Mouse (Mus musculus): ENCODE results near the gene Socs7.

Socs7 gene

GRCm38 (mm10) chr11:97343175-97343574 is 19.2 kb upstream of the Socs7 start:
- DNase-seq (ENCODE audit: low read depth, low spot score), result no peak

DNA sequence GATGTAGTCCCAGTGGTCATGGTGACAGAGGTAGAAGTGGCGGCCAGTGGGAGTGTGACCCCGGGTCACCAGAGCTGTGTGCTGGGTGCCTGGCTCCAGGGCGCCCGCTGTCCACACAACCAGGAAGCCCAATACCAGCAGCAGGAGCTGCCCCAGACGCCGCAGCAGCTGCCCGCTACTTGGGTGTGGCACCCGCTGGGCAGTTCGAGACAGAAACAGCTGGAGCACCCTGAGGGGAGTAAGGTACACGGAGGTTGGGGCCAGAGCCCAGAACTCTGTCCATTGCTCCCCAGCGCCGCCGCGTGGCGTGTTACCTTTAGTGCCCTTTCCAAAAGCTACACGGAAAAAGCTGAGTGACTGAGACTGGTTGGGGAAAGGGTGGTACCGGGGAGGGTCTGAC is 18.7 kb upstream of the Socs7 start:
- DNase-seq (ENCODE audit: low read depth, low spot score), result peak; percentile 31

GRCm38 (mm10) chr11:97345446-97345845 is 16.9 kb upstream of the Socs7 start:
- DNase-seq (ENCODE audit: low read depth, low spot score), result no peak

DNA sequence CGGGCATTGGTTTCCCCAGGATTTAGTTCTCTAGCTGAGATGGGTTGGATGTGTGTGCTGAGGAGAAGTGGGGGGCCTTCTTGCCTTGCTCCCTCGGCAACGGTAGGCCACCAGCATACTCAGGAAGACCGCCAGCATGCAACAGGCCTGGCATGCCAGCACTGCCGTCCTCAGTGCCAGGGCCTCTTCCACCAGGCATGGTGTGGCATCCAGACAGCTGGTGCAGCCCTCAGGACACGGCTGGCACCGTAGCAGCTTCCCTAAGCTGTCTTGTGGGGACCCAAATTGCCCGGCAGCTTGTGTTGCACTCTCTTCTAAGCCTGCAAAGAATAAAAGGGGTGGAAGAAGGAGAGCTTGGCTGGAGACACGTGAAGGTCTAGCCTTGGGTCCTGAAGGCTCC is 16.0 kb upstream of the Socs7 start:
- no peak for DNase-seq (ENCODE audit: low read depth, low spot score)

- DNase-seq (ENCODE audit: low read depth, low spot score), result no peak
Observed at GRCm38 (mm10) chr11:97347291-97347690, 15.1 kb upstream of the Socs7 start.

DNA sequence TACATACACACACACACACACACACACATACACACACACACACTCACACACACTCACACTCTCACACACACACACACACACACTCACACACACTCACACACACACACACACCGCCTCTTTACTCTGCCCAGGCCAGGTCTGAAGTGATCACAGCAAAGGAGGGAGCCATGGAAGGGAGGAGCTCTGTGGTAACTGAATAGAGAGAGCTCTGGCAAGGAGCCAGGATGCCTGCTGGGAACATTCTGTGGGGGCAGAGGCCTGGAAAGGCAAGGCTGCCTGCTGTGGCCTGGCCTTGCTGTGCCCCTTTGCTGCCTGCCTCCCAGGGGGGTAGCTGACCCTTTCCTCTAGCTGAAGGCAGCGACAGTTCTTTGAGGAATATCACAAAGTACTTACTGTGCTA is 12.3 kb upstream of the Socs7 start:
- peak; percentile 63 for DNase-seq (ENCODE audit: low read depth, low spot score)

DNA sequence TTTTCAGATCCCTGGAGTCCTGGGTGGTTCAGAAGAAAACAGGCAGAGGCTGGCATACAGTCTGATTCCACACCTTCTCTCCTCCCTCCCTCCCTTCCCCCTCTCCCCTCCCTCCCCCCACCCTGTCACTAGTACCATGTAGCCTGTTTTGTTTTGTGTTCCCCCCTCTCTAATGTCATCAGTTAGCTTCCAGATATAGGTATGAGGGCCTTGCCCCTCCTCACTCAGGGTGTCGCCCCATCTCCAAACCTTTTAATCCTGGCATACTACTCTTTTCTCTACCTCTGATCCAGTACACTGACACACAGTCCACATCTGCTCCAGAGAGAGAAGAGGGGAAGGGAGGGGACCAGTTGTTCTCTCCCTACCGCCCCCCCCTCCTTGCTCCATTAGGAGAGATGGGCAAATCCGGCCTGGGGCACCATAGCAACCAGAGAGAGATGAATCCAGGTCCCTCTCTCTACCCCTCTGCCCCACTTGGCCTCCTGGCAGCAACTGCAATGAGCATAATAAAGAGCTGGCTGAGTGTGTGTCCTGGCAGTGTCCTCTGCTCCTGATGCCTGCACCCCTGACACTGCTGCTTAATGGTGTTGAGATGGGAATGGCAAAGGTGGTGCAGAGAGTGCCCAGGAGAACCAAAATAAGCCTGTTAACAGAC is 10.2 kb upstream of the Socs7 start, which contains the start of gene Gpr179:
Gene Gpr179, minus strand, starts transcription at position 51 of the 658 bp plus-strand sequence.
- no peak for DNase-seq (ENCODE audit: low read depth, low spot score)

GRCm38 (mm10) chr11:97352935-97353597 is 9.3 kb upstream of the Socs7 start:
- no peak for DNase-seq (ENCODE audit: low read depth, low spot score)

DNA sequence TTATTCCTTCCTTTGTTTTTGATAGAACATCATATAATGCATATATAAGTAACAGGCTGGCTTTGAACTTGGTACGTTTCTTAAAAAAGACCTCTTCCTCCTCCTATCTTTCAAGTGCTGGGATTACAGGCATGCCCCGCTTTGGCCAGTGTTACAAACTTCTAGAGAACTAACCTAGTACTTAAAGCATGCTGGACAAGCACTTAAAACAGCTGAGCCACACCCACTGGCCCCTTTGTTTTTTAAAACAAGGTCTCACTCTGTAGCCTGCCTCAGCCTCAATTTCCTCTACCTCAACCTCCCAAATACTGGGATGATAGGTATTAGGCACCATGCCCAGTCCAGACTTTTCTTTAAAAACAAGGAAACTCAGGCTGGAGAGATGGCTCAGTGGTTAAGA is 7.7 kb upstream of the Socs7 start:
- DNase-seq (ENCODE audit: low read depth, low spot score), result no peak

DNA sequence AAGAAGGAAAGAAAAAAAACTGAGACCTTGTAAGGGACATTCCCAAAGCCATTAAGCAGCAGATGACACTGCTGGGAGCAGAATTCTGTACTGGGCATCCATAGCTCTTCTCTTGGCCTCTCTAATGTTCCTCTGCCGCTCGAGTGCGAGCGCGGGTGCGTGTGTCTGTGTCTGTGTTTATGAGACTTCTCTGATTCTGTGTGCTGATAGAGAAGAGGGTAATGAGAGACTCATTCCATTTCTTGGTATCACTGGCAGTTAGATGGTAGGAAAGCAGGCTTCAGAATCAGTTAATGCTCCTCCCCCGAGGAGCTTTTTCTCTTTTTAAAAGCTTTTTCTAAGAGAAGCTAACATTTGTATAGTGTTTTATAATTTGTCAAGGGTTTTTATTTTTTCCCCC is 7.1 kb upstream of the Socs7 start:
- DNase-seq (ENCODE audit: low read depth, low spot score), result no peak

- DNase-seq (ENCODE audit: low read depth, low spot score), result peak; percentile 69
Observed at GRCm38 (mm10) chr11:97357663-97358062, 4.7 kb upstream of the Socs7 start.

DNA sequence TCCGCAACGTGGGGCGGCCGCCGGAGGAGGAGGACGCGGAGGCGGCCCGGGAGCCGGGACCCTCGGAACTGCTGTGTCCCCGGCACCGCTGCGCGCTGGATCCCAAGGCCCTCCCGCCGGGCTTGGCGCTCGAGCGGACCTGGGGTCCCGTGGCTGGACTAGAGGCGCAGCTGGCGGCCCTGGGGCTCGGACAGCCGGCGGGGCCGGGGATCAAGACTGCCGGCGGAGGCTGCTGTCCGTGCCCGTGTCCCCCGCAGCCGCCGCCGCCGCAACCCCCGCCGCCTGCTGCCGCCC is 245 bp downstream of the Socs7 start:
- peak; percentile 23 for DNase-seq (ENCODE audit: low read depth, low spot score)

GRCm38 (mm10) chr11:97362943-97363643 is 742 bp downstream of the Socs7 start:
- peak; percentile 7 for DNase-seq (ENCODE audit: low read depth, low spot score)

DNA sequence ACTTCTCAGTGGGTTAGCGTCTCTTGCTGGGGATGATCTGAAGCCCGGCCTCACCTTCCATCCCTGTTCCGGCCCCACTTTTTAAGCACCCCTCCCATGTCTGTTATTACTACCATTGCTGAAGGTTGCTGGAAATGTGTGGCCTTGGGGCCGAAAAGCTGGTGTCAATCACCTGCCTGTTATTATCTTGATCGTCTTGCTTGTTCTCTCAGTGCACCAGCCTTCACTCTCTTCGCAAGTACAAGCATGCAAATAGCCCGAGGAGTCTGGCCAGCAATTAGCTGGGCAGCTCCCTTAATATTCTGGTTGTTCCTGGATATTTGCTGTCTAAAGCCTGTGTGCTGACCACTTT is 1.3 kb downstream of the Socs7 start:
- no peak for DNase-seq (ENCODE audit: low read depth, low spot score)

- DNase-seq (ENCODE audit: low read depth, low spot score), result no peak
Observed at GRCm38 (mm10) chr11:97365556-97365955, 3.2 kb downstream of the Socs7 start.

DNA sequence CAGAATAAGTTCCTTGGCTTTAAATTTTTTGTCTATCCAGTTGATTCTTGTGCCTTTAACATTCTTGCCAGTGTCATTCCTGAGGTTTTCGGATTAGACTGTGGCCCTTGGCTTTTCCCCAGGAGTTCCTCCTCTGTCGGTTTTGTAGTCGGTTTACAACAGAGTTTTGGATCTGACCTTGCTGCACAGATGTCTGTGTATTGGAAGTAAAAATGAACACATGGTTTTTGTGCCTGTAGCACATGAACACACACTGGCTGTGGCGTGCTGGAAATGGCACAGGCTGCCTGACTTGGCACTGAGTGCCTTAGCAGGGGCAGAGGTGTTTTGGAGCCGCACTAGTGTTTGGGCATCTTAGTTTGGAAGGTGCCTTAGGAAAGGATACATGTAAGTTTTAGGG is 6.2 kb downstream of the Socs7 start:
- DNase-seq (ENCODE audit: low read depth, low spot score), result no peak

DNA sequence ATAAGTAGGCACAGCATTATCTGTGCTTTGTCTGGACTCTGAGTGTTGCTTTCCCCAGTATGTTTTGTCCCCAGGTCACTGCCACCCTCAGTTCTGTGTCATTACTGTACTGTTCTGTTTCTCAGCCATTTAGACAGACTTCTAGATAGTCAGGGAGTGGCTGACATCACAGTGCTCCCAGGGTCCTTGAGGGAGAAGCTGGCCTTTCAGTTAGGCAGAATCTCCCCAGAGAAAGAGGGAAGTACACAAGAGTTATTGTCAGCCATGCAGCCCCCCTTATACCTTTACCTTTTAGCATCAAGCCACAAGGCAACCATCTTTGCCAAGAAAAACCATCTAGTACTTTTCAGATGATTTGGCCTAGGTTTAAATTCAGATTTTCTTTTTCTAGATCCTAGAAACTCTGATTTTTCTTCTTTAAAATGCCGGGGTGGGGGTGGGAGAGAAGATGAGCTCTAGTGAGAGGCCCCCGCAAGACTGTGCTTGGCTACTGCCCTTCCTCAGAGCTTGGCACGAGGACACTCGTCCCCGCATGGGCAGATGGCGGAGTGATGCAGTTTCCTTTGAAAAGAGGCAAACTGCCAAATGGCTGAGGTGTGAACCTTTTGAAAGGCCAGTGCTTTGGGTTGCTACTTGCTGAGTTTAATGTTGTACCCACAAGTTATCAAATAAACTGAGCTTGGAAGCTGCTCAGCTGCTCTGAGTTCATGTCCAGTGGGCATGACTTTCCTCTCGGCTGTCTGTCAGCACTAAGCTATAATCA is 8.2 kb downstream of the Socs7 start:
- no peak for DNase-seq (ENCODE audit: low read depth, low spot score)

GRCm38 (mm10) chr11:97372159-97372864 is 10.0 kb downstream of the Socs7 start:
- no peak for DNase-seq (ENCODE audit: low read depth, low spot score)

DNA sequence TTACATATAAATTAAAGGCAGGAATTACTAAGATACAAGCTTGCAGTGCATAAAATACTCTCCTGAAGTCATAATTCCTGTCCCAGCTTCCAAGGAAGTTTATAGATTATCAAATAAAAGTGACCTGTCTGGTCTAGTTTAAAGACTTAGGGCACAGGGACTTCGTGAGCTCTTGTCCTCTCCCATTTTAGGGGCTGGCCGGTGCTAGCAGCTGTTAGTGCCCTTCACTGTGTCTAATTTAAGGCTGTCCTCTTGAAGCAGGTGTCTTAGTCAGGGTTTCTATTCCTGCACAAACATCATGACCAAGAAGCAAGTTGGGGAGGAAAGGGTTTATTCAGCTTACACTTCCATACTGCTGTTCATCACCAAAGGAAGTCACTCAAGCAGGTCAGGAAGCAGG is 11.1 kb downstream of the Socs7 start:
- no peak for DNase-seq (ENCODE audit: low read depth, low spot score)

- DNase-seq (ENCODE audit: low read depth, low spot score), result no peak
Observed at GRCm38 (mm10) chr11:97380036-97380435, 17.7 kb downstream of the Socs7 start.

DNA sequence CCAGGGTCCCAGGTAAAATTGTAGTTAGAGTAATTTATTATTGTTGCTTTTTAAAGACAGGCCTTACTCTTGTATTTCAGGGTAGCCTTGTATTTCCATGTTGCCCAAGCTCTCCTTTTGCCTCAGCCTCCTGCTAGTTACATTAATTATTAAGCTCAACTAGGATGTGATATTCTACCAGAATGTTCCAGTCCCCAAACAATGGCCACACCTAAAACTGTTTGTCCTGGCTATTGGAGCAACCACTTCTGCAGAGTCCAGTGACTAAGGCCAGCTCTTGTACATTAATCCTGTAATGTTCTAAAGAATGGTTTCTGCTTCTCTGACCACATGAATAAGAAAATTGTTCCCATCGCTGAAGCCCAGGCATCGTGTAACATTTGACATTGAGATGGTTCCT is 20.7 kb downstream of the Socs7 start:
- no peak for DNase-seq (ENCODE audit: low read depth, low spot score)

GRCm38 (mm10) chr11:97383764-97384163 is 21.4 kb downstream of the Socs7 start:
- DNase-seq (ENCODE audit: low read depth, low spot score), result no peak

Data from embryo, embryonic 11.5 days (tissue).